Mouse (Mus musculus): ENCODE measurements around the gene Gm9046. TPM values are rescaled to one million over a fixed set of nuclear protein-coding genes. Genes with fewer than 3 reads are reported as not detected.
A peak's percentile ranks its signal among the peaks of the same experiment; 100 is the strongest.
"Not testable (repeated sequence)": the region's sequence is repeated elsewhere in the genome, so short reads cannot be mapped to it uniquely, and the experiment has no call there.

Gene Gm9046
- not detected for polyA plus RNA-seq (2017; shearing (Covaris generic))

GRCm38 (mm10) chr10:118343155-118343554 lies at the start of gene Gm9046:
Gene Gm9046 (minus strand): TSS chr10:118343255.
- not testable (repeated sequence) for ATAC-seq

GRCm38 (mm10) chr10:118370443-118370842 lies 27.4 kb upstream of the Gm9046 start:
- ATAC-seq, result peak; percentile 100

GRCm38 (mm10) chr10:118369518-118369917 lies 26.5 kb upstream of the Gm9046 start:
- no peak for ATAC-seq

GRCm38 (mm10) chr10:118354005-118354404 lies 10.9 kb upstream of the Gm9046 start, which contains the start of gene Gm9049:
Gene Gm9049 (minus strand): TSS chr10:118354105.
- ATAC-seq, result not testable (repeated sequence)

GRCm38 (mm10) chr10:118348579-118348978 lies 5.5 kb upstream of the Gm9046 start, which contains the start of gene Gm9048:
Gene Gm9048 (minus strand): TSS chr10:118348679.
- ATAC-seq, result not testable (repeated sequence)

GRCm38 (mm10) chr10:118337731-118338130 lies 5.3 kb downstream of the Gm9046 start, which contains the start of gene Gm9045:
Gene Gm9045 (minus strand): TSS chr10:118337831.
- ATAC-seq, result not testable (repeated sequence)

- not testable (repeated sequence) for ATAC-seq
Observed at GRCm38 (mm10) chr10:118332308-118332707, 10.7 kb downstream of the Gm9046 start, which contains the start of gene Gm9044. Gene Gm9044 (minus strand): TSS chr10:118332408.

- not testable (repeated sequence) for ATAC-seq
Observed at GRCm38 (mm10) chr10:118326869-118327268, 16.2 kb downstream of the Gm9046 start, which contains the start of gene Gm9040. Gene Gm9040 (minus strand): TSS chr10:118326969.

- ATAC-seq, result no peak
Observed at GRCm38 (mm10) chr10:118319024-118319423, 24.0 kb downstream of the Gm9046 start.

- not testable (repeated sequence) for ATAC-seq
Observed at GRCm38 (mm10) chr10:118302133-118302532, 40.9 kb downstream of the Gm9046 start.

- ATAC-seq, result no peak
Observed at GRCm38 (mm10) chr10:118294938-118295337, 48.1 kb downstream of the Gm9046 start, which contains the start of gene Iltifb. Gene Iltifb (minus strand): TSS chr10:118295038.

Other genes starting within 250 kb of the Gm9046 start
- 10 to 100 TPM in 1 of 3 experiments, 1 to 10 TPM in 2; 4.5 to 10.9 (median 4.7) TPM for gene Mdm1, start 201.4 kb downstream of the Gm9046 start, polyA plus RNA-seq (2017; shearing (Covaris generic))
- 1 to 10 TPM in 1 of 3 experiments, not detected in 2; 6.9 TPM for gene Il22, start 138.3 kb downstream of the Gm9046 start, polyA plus RNA-seq (2017; shearing (Covaris generic))
- gene Gm32717, start 102.5 kb downstream of the Gm9046 start, polyA plus RNA-seq (2017; shearing (Covaris generic)), result not detected
- not detected for gene Gm32802, start 84.6 kb downstream of the Gm9046 start, polyA plus RNA-seq (2017; shearing (Covaris generic))
- not detected for gene Iltifb, start 48.2 kb downstream of the Gm9046 start, polyA plus RNA-seq (2017; shearing (Covaris generic))
- gene Gm9040, start 16.3 kb downstream of the Gm9046 start, polyA plus RNA-seq (2017; shearing (Covaris generic)), result not detected
- not detected for gene Gm9044, start 10.8 kb downstream of the Gm9046 start, polyA plus RNA-seq (2017; shearing (Covaris generic))
- not detected for gene Gm9045, start 5.4 kb downstream of the Gm9046 start, polyA plus RNA-seq (2017; shearing (Covaris generic))
- under 1 TPM in 1 of 3 experiments, not detected in 2; 0.28 TPM for gene Gm9048, start 5.4 kb upstream of the Gm9046 start, polyA plus RNA-seq (2017; shearing (Covaris generic))
- not detected for gene Gm9049, start 10.8 kb upstream of the Gm9046 start, polyA plus RNA-seq (2017; shearing (Covaris generic))
- gene Ifng, start 97.8 kb upstream of the Gm9046 start, polyA plus RNA-seq (2017; shearing (Covaris generic)), result 10 to 100 TPM; 12.8 to 71.7 (median 14.6) TPM

Measured in inflammation-experienced regulatory T-cells, adult 6 months (primary cell).